Mouse (Mus musculus): ENCODE results near the gene Ak8. TPM values are rescaled to one million over a fixed set of nuclear protein-coding genes. Genes with fewer than 3 reads are reported as not detected.

Gene Ak8
- total and polyA plus RNA-seq, 3 experiments, result 0.38 to 9.3 (median 3.5) TPM

GRCm38 (mm10) chr2:28852594-28852993 lies 152.6 kb downstream of the Ak8 start:
- TF ChIP-seq GATA1 (IDR thresholded peaks at IDR 0.05; ENCODE audit: borderline replicate concordance, low read length) (no peak), POLR2AphosphoS5 (IDR thresholded peaks at IDR 0.05; ENCODE audit: insufficient replicate concordance, low read depth, low read length) (no peak), GATA2 (IDR thresholded peaks at IDR 0.05; ENCODE audit: borderline replicate concordance, low read depth, low read length) (no peak), CTCF (IDR thresholded peaks at IDR 0.05; ENCODE audit: low read depth, low read length) (no peak)
- ATAC-seq (ENCODE audit: extremely low read depth, insufficient number of reproducible peaks, low FRiP score, poor library complexity, severe bottlenecking) (no peak), DNase-seq (ENCODE audit: low spot score) (no peak)
- Histone ChIP-seq H3K4me1 (ENCODE audit: insufficient read depth, low read depth, low read length) (peaks cover 26% of the 10 kb centered on the region), H3K36me3 (replicated peaks) (peaks cover 92% of the 10 kb centered on the region), H3K4me3 (ENCODE audit: low read depth, low read length) (no peak overlapping the region), H3K9me3 (replicated peaks) (no peaks in the 10 kb centered on the region), H3K27me3 (ENCODE audit: insufficient read depth, low read length) (no peaks in the 10 kb centered on the region)

- TF ChIP-seq GATA2 (IDR thresholded peaks at IDR 0.05; ENCODE audit: borderline replicate concordance, low read depth, low read length), result no peak
- TF ChIP-seq GATA1 (IDR thresholded peaks at IDR 0.05; ENCODE audit: borderline replicate concordance, low read length), result no peak
- no peak for TF ChIP-seq CTCF (IDR thresholded peaks at IDR 0.05; ENCODE audit: low read depth, low read length)
- no peak for TF ChIP-seq POLR2AphosphoS5 (IDR thresholded peaks at IDR 0.05; ENCODE audit: insufficient replicate concordance, low read depth, low read length)
- TF ChIP-seq TAL1 (conservative IDR thresholded peaks at IDR 0.05; ENCODE audit: low read depth, low read length), result no peak
- Histone ChIP-seq H3K4me1 (ENCODE audit: insufficient read depth, low read depth, low read length) (peaks cover 53% of the 10 kb centered on the region), H3K4me3 (ENCODE audit: low read depth, low read length) (no peak overlapping the region), H3K9me3 (replicated peaks) (no peaks in the 10 kb centered on the region), H3K36me3 (replicated peaks) (peaks cover 86% of the 10 kb centered on the region), H3K27me3 (ENCODE audit: insufficient read depth, low read length) (no peaks in the 10 kb centered on the region)
- DNase-seq (ENCODE audit: low spot score), result no peak
- ATAC-seq (ENCODE audit: extremely low read depth, insufficient number of reproducible peaks, low FRiP score, poor library complexity, severe bottlenecking), result no peak
Measured at GRCm38 (mm10) chr2:28855773-28856172, 155.8 kb downstream of the Ak8 start.

DNA sequence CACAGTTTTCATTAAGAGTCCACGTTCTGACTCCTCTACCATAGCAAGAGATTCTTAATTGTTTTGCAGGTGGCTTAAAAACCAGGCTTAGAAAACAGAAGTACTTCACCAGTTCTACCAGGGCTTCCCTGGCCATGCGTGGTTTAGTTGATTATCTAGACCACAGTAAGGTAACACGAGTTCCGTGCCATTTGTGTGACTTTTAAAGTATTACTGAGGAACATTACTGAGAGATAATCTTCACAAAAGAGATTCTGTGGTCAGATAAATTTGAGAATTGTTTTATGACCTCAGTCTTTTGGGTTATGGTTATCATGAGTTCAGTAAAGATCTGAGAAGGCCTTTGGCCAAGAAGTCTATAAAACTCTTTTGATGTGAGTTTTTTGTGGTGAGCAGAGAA lies 159.3 kb downstream of the Ak8 start:
- no peaks in the 10 kb centered on the region for H3K27me3 ChIP-seq (ENCODE audit: insufficient read depth, low read length)
- TF ChIP-seq TAL1 (conservative IDR thresholded peaks at IDR 0.05; ENCODE audit: low read depth, low read length) (peak; percentile 29; the same call in 1 of the 2 replicates), POLR2AphosphoS5 (IDR thresholded peaks at IDR 0.05; ENCODE audit: insufficient replicate concordance, low read depth, low read length) (no peak), GATA1 (IDR thresholded peaks at IDR 0.05; ENCODE audit: borderline replicate concordance, low read length) (no peak), GATA2 (IDR thresholded peaks at IDR 0.05; ENCODE audit: borderline replicate concordance, low read depth, low read length) (no peak), CTCF (IDR thresholded peaks at IDR 0.05; ENCODE audit: low read depth, low read length) (no peak)
- H3K36me3 ChIP-seq (replicated peaks), result peaks cover 91% of the 10 kb centered on the region
- no peaks in the 10 kb centered on the region for H3K9me3 ChIP-seq (replicated peaks)
- no peak overlapping the region; the same call in 1 of the 2 replicates for H3K4me3 ChIP-seq (ENCODE audit: low read depth, low read length)
- H3K4me1 ChIP-seq (ENCODE audit: insufficient read depth, low read depth, low read length), result peaks cover 55% of the 10 kb centered on the region
- peak; percentile 57 for ATAC-seq (ENCODE audit: extremely low read depth, insufficient number of reproducible peaks, low FRiP score, poor library complexity, severe bottlenecking)
- DNase-seq (ENCODE audit: low spot score), result peak; percentile 20

DNA sequence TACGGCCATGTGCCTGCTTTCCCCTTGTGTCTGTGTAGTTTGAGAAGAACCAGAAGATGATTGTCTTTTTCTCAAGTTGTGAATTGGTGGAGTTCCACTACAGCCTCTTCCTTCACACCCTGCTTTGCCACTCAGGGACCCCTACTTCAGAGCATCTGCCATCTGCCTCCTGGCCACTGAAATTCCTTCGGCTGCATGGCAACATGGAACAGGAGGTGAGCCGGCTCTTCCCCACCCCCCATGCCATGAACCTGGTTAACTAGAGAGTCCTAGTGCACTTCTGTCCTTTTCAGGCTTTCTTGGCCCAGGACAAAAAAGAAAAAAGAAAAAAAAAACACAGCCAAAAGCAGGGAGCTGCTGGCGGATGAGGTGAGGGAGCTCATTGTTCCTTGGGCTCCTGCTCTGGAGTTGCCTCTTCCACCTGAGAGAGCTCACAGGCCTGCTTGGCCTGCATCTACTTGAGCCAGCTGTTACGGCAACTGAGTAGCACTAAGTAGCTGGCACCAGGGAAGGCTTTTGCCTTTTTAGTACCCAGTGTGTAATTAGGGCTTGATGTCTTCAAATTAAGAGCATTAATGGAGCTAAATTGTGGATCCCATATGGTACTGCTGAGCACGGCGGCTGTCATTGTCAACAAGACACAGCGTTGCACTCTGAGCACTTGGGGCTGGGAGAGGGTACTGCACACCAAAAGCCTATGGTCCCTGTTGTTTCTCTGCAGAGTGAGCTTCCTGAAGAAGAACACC lies 160.9 kb downstream of the Ak8 start:
- Histone ChIP-seq H3K27me3 (ENCODE audit: insufficient read depth, low read length) (no peaks in the 10 kb centered on the region), H3K9me3 (replicated peaks) (no peaks in the 10 kb centered on the region), H3K4me3 (ENCODE audit: low read depth, low read length) (no peak overlapping the region), H3K4me1 (ENCODE audit: insufficient read depth, low read depth, low read length) (peaks cover 47% of the 10 kb centered on the region), H3K36me3 (replicated peaks) (peaks cover 93% of the 10 kb centered on the region)
- ATAC-seq (ENCODE audit: extremely low read depth, insufficient number of reproducible peaks, low FRiP score, poor library complexity, severe bottlenecking) (no peak), DNase-seq (ENCODE audit: low spot score) (no peak)
- TF ChIP-seq GATA2 (IDR thresholded peaks at IDR 0.05; ENCODE audit: borderline replicate concordance, low read depth, low read length) (no peak), POLR2AphosphoS5 (IDR thresholded peaks at IDR 0.05; ENCODE audit: insufficient replicate concordance, low read depth, low read length) (no peak), TAL1 (conservative IDR thresholded peaks at IDR 0.05; ENCODE audit: low read depth, low read length) (no peak)

Other genes starting within 250 kb of the Ak8 start
- not detected in 2 replicates for gene 1700007K13Rik, start 233.8 kb upstream of the Ak8 start, total RNA-seq (2014; fragmentation: Nextera tagmentation)
- gene 1700007K13Rik, start 233.8 kb upstream of the Ak8 start, total RNA-seq (2017), result not detected in 2 replicates
- 0.14 and 0.36 TPM in 2 replicates for gene 1700007K13Rik, start 233.8 kb upstream of the Ak8 start, polyA plus RNA-seq (2012)
- gene Mrps2, start 232.1 kb upstream of the Ak8 start, total RNA-seq (2014; fragmentation: Nextera tagmentation), result 101 TPM in 2 replicates
- gene Mrps2, start 232.1 kb upstream of the Ak8 start, total RNA-seq (2017), result 30.3 and 33.4 TPM in 2 replicates
- gene Mrps2, start 232.1 kb upstream of the Ak8 start, polyA plus RNA-seq (2012), result 46.4 and 49.6 TPM in 2 replicates
- gene Gbgt1, start 203.3 kb upstream of the Ak8 start, total RNA-seq (2014; fragmentation: Nextera tagmentation), result not detected in 2 replicates
- not detected in 2 replicates for gene Gbgt1, start 203.3 kb upstream of the Ak8 start, total RNA-seq (2017)
- not detected in 2 replicates for gene Gbgt1, start 203.3 kb upstream of the Ak8 start, polyA plus RNA-seq (2012)
- gene Gm10134, start 194.1 kb upstream of the Ak8 start, total RNA-seq (2014; fragmentation: Nextera tagmentation), result not detected in 2 replicates
- not detected in 2 replicates for gene Gm10134, start 194.1 kb upstream of the Ak8 start, total RNA-seq (2017)
- gene Gm10134, start 194.1 kb upstream of the Ak8 start, polyA plus RNA-seq (2012), result not detected in 2 replicates
- gene Ralgds, start 187.0 kb upstream of the Ak8 start, total RNA-seq (2014; fragmentation: Nextera tagmentation), result not detected in 2 replicates
- 0.49 and 0.52 TPM in 2 replicates for gene Ralgds, start 187.0 kb upstream of the Ak8 start, total RNA-seq (2017)
- gene Ralgds, start 187.0 kb upstream of the Ak8 start, polyA plus RNA-seq (2012), result 0.02 TPM in 1 of 2 replicates, not detected in the other
- not detected in 2 replicates for gene Cel, start 136.8 kb upstream of the Ak8 start, total RNA-seq (2014; fragmentation: Nextera tagmentation)
- not detected in 2 replicates for gene Cel, start 136.8 kb upstream of the Ak8 start, total RNA-seq (2017)
- gene Cel, start 136.8 kb upstream of the Ak8 start, polyA plus RNA-seq (2012), result not detected in 2 replicates
- gene Gtf3c5, start 116.4 kb upstream of the Ak8 start, total RNA-seq (2014; fragmentation: Nextera tagmentation), result 60.2 and 60.9 TPM in 2 replicates
- gene Gtf3c5, start 116.4 kb upstream of the Ak8 start, total RNA-seq (2017), result 16.6 and 19.0 TPM in 2 replicates
- gene Gtf3c5, start 116.4 kb upstream of the Ak8 start, polyA plus RNA-seq (2012), result 19.6 and 26.0 TPM in 2 replicates
- 537 and 588 TPM in 2 replicates for gene Gfi1b, start 78.2 kb upstream of the Ak8 start, total RNA-seq (2014; fragmentation: Nextera tagmentation)
- 104 and 131 TPM in 2 replicates for gene Gfi1b, start 78.2 kb upstream of the Ak8 start, total RNA-seq (2017)
- gene Gfi1b, start 78.2 kb upstream of the Ak8 start, polyA plus RNA-seq (2012), result 649 and 739 TPM in 2 replicates
- 35.7 and 39.0 TPM in 2 replicates for gene Tsc1, start 58.9 kb upstream of the Ak8 start, total RNA-seq (2014; fragmentation: Nextera tagmentation)
- gene Tsc1, start 58.9 kb upstream of the Ak8 start, total RNA-seq (2017), result 22.1 and 26.6 TPM in 2 replicates
- gene Tsc1, start 58.9 kb upstream of the Ak8 start, polyA plus RNA-seq (2012), result 3.5 and 5.8 TPM in 2 replicates
- gene Spaca9, start 437 bp upstream of the Ak8 start, total RNA-seq (2014; fragmentation: Nextera tagmentation), result 5.6 and 7.9 TPM in 2 replicates
- gene Spaca9, start 437 bp upstream of the Ak8 start, total RNA-seq (2017), result 15.4 and 22.3 TPM in 2 replicates
- gene Spaca9, start 437 bp upstream of the Ak8 start, polyA plus RNA-seq (2012), result 1.4 and 1.8 TPM in 2 replicates
- 26.0 and 27.6 TPM in 2 replicates for gene Gtf3c4, start 140.2 kb downstream of the Ak8 start, total RNA-seq (2014; fragmentation: Nextera tagmentation)
- 22.0 and 25.0 TPM in 2 replicates for gene Gtf3c4, start 140.2 kb downstream of the Ak8 start, total RNA-seq (2017)
- 37.6 and 38.3 TPM in 2 replicates for gene Gtf3c4, start 140.2 kb downstream of the Ak8 start, polyA plus RNA-seq (2012)
- 8.4 and 17.1 TPM in 2 replicates for gene Ddx31, start 140.2 kb downstream of the Ak8 start, total RNA-seq (2014; fragmentation: Nextera tagmentation)
- gene Ddx31, start 140.2 kb downstream of the Ak8 start, total RNA-seq (2017), result 13.0 and 15.9 TPM in 2 replicates
- 5.0 and 5.2 TPM in 2 replicates for gene Ddx31, start 140.2 kb downstream of the Ak8 start, polyA plus RNA-seq (2012)
- not detected in 2 replicates for gene Barhl1, start 216.5 kb downstream of the Ak8 start, total RNA-seq (2014; fragmentation: Nextera tagmentation)
- 0.11 TPM in 1 of 2 replicates, not detected in the other for gene Barhl1, start 216.5 kb downstream of the Ak8 start, total RNA-seq (2017)
- gene Barhl1, start 216.5 kb downstream of the Ak8 start, polyA plus RNA-seq (2012), result 0.07 TPM in 1 of 2 replicates, not detected in the other